In genomic region chr2:123170611-123171010, GRCm38 (mm10) we compare ENCODE assay signal across 19 mouse cellular contexts.
DNase-seq lines count a peak whose midpoint lies in the region; ATAC-seq and TF ChIP-seq lines count a peak whose summit lies in the region.
"Had no signal": no experiment of that assay in that cellular context is flagged by ENCODE, and none has a peak within 500 bp of the region (broad histone marks: within the 10 kb centered on the region; RNA-seq: fewer than 3 reads in every experiment).

No protein-coding gene starts in this region.

- TF ChIP-seq RAD21 in MEL (IDR thresholded peaks at IDR 0.05; ENCODE audit: low read depth, low read length), result no peak

- peak overlapping the region; percentile 35; the same call in 1 of the 2 replicates for H3K4me2 ChIP-seq in heart, embryonic 13.5 days
- no peak overlapping the region for H3K4me2 ChIP-seq in heart, postnatal 0 days (ENCODE audit: low read depth, low read length)
- H3K4me2 ChIP-seq: embryonic facial prominence, embryonic 12.5 days; forebrain, embryonic 15.5 days; hindbrain, embryonic 14.5 days; intestine, embryonic 15.5 days had no signal

- no peak overlapping the region for H3K9ac ChIP-seq in heart, adult 2 months (ENCODE audit: low read depth, low read length)
- H3K9ac ChIP-seq in MEL (ENCODE audit: control insufficient read depth, low read depth, low read length, poor library complexity, severe bottlenecking), result no peak overlapping the region
- H3K9ac ChIP-seq in heart, embryonic 13.5 days, result no peak overlapping the region
- no peak overlapping the region for H3K9ac ChIP-seq in heart, postnatal 0 days (replicated peaks; ENCODE audit: low read depth, low read length)
- H3K9ac ChIP-seq: embryonic facial prominence, embryonic 12.5 days; forebrain, embryonic 15.5 days; hindbrain, embryonic 14.5 days; intestine, embryonic 15.5 days had no signal

- TF ChIP-seq EP300 in heart, adult 2 months (IDR thresholded peaks at IDR 0.05; ENCODE audit: insufficient read depth, low read depth, low read length), result no peak
- peak in 1 of 2 experiments; percentile 28; a peak in 1 of 4 replicates for TF ChIP-seq EP300 in MEL (IDR thresholded peaks at IDR 0.05; ENCODE audit: low read depth in 1 of 2, low read length in 2 of 2)
- no peak for TF ChIP-seq EP300 in heart, postnatal 0 days (IDR thresholded peaks at IDR 0.05; ENCODE audit: low read depth)

- H3K9me3 ChIP-seq in MEL (replicated peaks; ENCODE audit: insufficient read depth, low read length), result no peaks in the 10 kb centered on the region
- H3K9me3 ChIP-seq in heart, embryonic 13.5 days, result no peaks in the 10 kb centered on the region
- H3K9me3 ChIP-seq in heart, postnatal 0 days (replicated peaks; ENCODE audit: control insufficient read depth, low read length), result no peaks in the 10 kb centered on the region
- H3K9me3 ChIP-seq: embryonic facial prominence, embryonic 12.5 days; forebrain, embryonic 15.5 days; hindbrain, embryonic 10.5 days; intestine, embryonic 15.5 days had no signal

- no peaks in the 10 kb centered on the region for H3K27me3 ChIP-seq in heart, adult 2 months (ENCODE audit: control insufficient read depth, insufficient read depth, low read length)
- no peaks in the 10 kb centered on the region for H3K27me3 ChIP-seq in MEL (ENCODE audit: control insufficient read depth in 1 of 2, insufficient read depth in 2 of 2, low read length in 2 of 2)
- H3K27me3 ChIP-seq in heart, embryonic 13.5 days (replicated peaks), result no peaks in the 10 kb centered on the region
- H3K27me3 ChIP-seq in heart, postnatal 0 days (ENCODE audit: control insufficient read depth, insufficient read depth, low read length), result no peaks in the 10 kb centered on the region
- H3K27me3 ChIP-seq: embryonic facial prominence, embryonic 12.5 days; forebrain, embryonic 15.5 days; intestine, embryonic 15.5 days; Patski had no signal

- H3K27ac ChIP-seq in heart, adult 2 months, result peak overlapping the region; percentile 29
- no peak overlapping the region for H3K27ac ChIP-seq in MEL (ENCODE audit: control insufficient read depth, low read depth, low read length)
- peak overlapping the region; percentile 84 for H3K27ac ChIP-seq in heart, embryonic 13.5 days (replicated peaks)
- peak overlapping the region; percentile 37 for H3K27ac ChIP-seq in heart, postnatal 0 days (ENCODE audit: low read depth)
- H3K27ac ChIP-seq: embryonic facial prominence, embryonic 12.5 days; forebrain, embryonic 15.5 days; hindbrain, embryonic 10.5 days; hindbrain, embryonic 14.5 days; intestine, embryonic 15.5 days had no signal

- no peak overlapping the region for H3K4me3 ChIP-seq in heart, adult 2 months
- H3K4me3 ChIP-seq in MEL (ENCODE audit: control insufficient read depth in 1 of 2, insufficient read depth in 1 of 2, low read depth in 2 of 2, low read length in 2 of 2), result no peak overlapping the region
- H3K4me3 ChIP-seq in heart, embryonic 13.5 days, result no peak overlapping the region
- no peak overlapping the region for H3K4me3 ChIP-seq in heart, postnatal 0 days (ENCODE audit: low read depth, low read length)
- H3K4me3 ChIP-seq: embryonic facial prominence, embryonic 12.5 days; forebrain, embryonic 15.5 days; hindbrain, embryonic 10.5 days; intestine, embryonic 15.5 days had no signal

- H3K79me2 ChIP-seq in heart, adult 2 months (replicated peaks; ENCODE audit: control insufficient read depth, insufficient read depth, low read length), result no peaks in the 10 kb centered on the region
- H3K79me2 ChIP-seq in MEL (ENCODE audit: control insufficient read depth, insufficient read depth, low read length, poor library complexity), result no peaks in the 10 kb centered on the region

- no peak for DNase-seq in heart, adult 2 months
- DNase-seq in heart, postnatal 14 days, result no peak
- DNase-seq in MEL (ENCODE audit: low read depth, low spot score), result peak; percentile 3
- no peak for DNase-seq in heart, postnatal 0 days (ENCODE audit: low spot score)
- no peak for DNase-seq in adrenal gland, adult 18-20 months (ENCODE audit: low spot score in 2 of 2)
- DNase-seq in frontal cortex, postnatal 10 days (ENCODE audit: low spot score in 2 of 2), result no peak
- DNase-seq: adrenal gland, adult 8-10 months; adrenal gland, postnatal 36 days; cerebellum, adult 8-10 months; cerebellum, postnatal 25 days; gastrocnemius, postnatal 10 days; kidney, adult 18-20 months had no signal

- no peak for ATAC-seq in heart, embryonic 13.5 days (ENCODE audit: extremely low read depth, insufficient number of reproducible peaks, low FRiP score, low TSS enrichment)
- peak; percentile 71 for ATAC-seq in heart, postnatal 0 days (ENCODE audit: insufficient read depth, low read depth)
- ATAC-seq: forebrain, embryonic 15.5 days; intestine, embryonic 15.5 days; Patski had no signal

- no peak for TF ChIP-seq CTCF in heart, adult 2 months (IDR thresholded peaks at IDR 0.05)
- no peak for TF ChIP-seq CTCF in MEL (IDR thresholded peaks at IDR 0.05 in 2 of 3, conservative IDR thresholded peaks at IDR 0.05 in 1 of 3; ENCODE audit: control insufficient read depth in 1 of 3, insufficient read depth in 1 of 3, low read depth in 2 of 3, low read length in 3 of 3, poor library complexity in 1 of 3, severe bottlenecking in 1 of 3)
- TF ChIP-seq CTCF in heart, postnatal 0 days (IDR thresholded peaks at IDR 0.05; ENCODE audit: low read depth), result no peak

- no peaks in the 10 kb centered on the region for H3K36me3 ChIP-seq in heart, adult 2 months (ENCODE audit: control insufficient read depth, insufficient read depth, low read length)
- no peaks in the 10 kb centered on the region; a peak in 1 of 4 replicates for H3K36me3 ChIP-seq in MEL (ENCODE audit: control insufficient read depth in 1 of 2, insufficient read depth in 2 of 2, low read length in 2 of 2)
- no peaks in the 10 kb centered on the region for H3K36me3 ChIP-seq in heart, embryonic 13.5 days
- no peaks in the 10 kb centered on the region for H3K36me3 ChIP-seq in heart, postnatal 0 days (replicated peaks; ENCODE audit: control insufficient read depth, insufficient read depth, low read length)
- H3K36me3 ChIP-seq: embryonic facial prominence, embryonic 12.5 days; forebrain, embryonic 15.5 days; hindbrain, embryonic 10.5 days; intestine, embryonic 15.5 days had no signal

- TF ChIP-seq POLR2A in heart, adult 2 months (IDR thresholded peaks at IDR 0.05; ENCODE audit: insufficient read depth, low read depth, low read length), result no peak
- TF ChIP-seq POLR2A in MEL (IDR thresholded peaks at IDR 0.05; ENCODE audit: control insufficient read depth in 1 of 2, insufficient read depth in 1 of 2, low read depth in 1 of 2, low read length in 2 of 2, poor library complexity in 1 of 2), result no peak

- no peaks in the 10 kb centered on the region for H3K4me1 ChIP-seq in heart, adult 2 months (ENCODE audit: control insufficient read depth, insufficient read depth, low read length)
- peaks cover 0 to 2% of the 10 kb centered on the region in 2 experiments; a peak in 2 of 4 replicates for H3K4me1 ChIP-seq in MEL (ENCODE audit: control insufficient read depth in 1 of 2, insufficient read depth in 2 of 2, low read length in 2 of 2)
- H3K4me1 ChIP-seq in heart, embryonic 13.5 days, result peaks cover 15% of the 10 kb centered on the region
- H3K4me1 ChIP-seq in heart, postnatal 0 days (ENCODE audit: control insufficient read depth, insufficient read depth), result peaks cover 6% of the 10 kb centered on the region; the same call in 1 of the 2 replicates
- H3K4me1 ChIP-seq: embryonic facial prominence, embryonic 12.5 days; forebrain, embryonic 15.5 days; hindbrain, embryonic 10.5 days; intestine, embryonic 15.5 days had no signal

- WGBS in heart, adult 2 months, result 3% methylated on average over 1 of the region's 1 CpGs
- WGBS in heart, embryonic 13.5 days, result 6% methylated on average over 1 of the region's 1 CpGs
- WGBS in heart, postnatal 0 days, result 6% methylated on average over 1 of the region's 1 CpGs

- intact Hi-C loops in heart, adult 2 months (cut with DNase I), result no loop called here
- intact Hi-C loops in heart, postnatal 14 days (cut with DNase I), result no loop called here

TF ChIP-seq in MEL, 35 proteins besides CTCF, POLR2A, EP300 and RAD21:
- TF ChIP-seq MYC (IDR thresholded peaks at IDR 0.05; ENCODE audit: low read depth, low read length) (no peak), MAFK (IDR thresholded peaks at IDR 0.05; ENCODE audit: borderline replicate concordance, low read depth, low read length) (no peak), MAZ (IDR thresholded peaks at IDR 0.05; ENCODE audit: low read depth, low read length) (no peak), ZMIZ1 (IDR thresholded peaks at IDR 0.05; ENCODE audit: low read depth, low read length) (no peak), CHD2 (IDR thresholded peaks at IDR 0.05; ENCODE audit: low read length) (no peak), E2F4 (IDR thresholded peaks at IDR 0.05; ENCODE audit: borderline replicate concordance, low read depth, low read length) (no peak), TAL1 (IDR thresholded peaks at IDR 0.05; ENCODE audit: low read length) (no peak), ELF1 (IDR thresholded peaks at IDR 0.05; ENCODE audit: low read depth, low read length) (no peak), ETS1 (IDR thresholded peaks at IDR 0.05; ENCODE audit: low read depth, low read length) (peak; percentile 61; the same call in 1 of the 2 replicates), TCF12 (IDR thresholded peaks at IDR 0.05; ENCODE audit: low read depth, low read length) (peak; percentile 41), UBTF (IDR thresholded peaks at IDR 0.05; ENCODE audit: borderline replicate concordance, insufficient read depth, low read depth, low read length) (no peak), NELFE (IDR thresholded peaks at IDR 0.05; ENCODE audit: low read depth, low read length) (no peak), SIN3A (IDR thresholded peaks at IDR 0.05; ENCODE audit: low read length) (no peak), MYB (IDR thresholded peaks at IDR 0.05; ENCODE audit: low read depth, low read length) (no peak)
TF ChIP-seq in MEL: peak in this region for 2.
